Mouse (Mus musculus) cortical plate, adult 2 months (tissue): ENCODE results near the gene Itpr1.

Experiments used
- CTCF ChIP-seq: fragments of 200-500 bp; IDR thresholded peaks from 2 replicates; pipeline ENCODE4 v1.5.1; 2011; ENCODE audit warnings: mild to moderate bottlenecking, control low read depth, low read length; ENCODE audit not compliant: insufficient read depth; ENCODE audit errors: extremely low read depth
- POLR2A ChIP-seq: fragments of 200-500 bp; IDR thresholded peaks from 2 replicates; pipeline ENCODE4 v1.6.1; 2011; ENCODE audit warnings: mild to moderate bottlenecking, low read length, control low read depth; ENCODE audit not compliant: insufficient read depth; ENCODE audit errors: extremely low read depth

GRCm38 (mm10) chr6:108551725-108552620, 339.1 kb downstream of the Itpr1 start:
- TF ChIP-seq CTCF (no peak), POLR2A (no peak)
